Mouse (Mus musculus) left cerebral cortex, postnatal 10 days (tissue): ENCODE measurements at regions not wholly inside any gene's neighbourhood (a gene's known extent, or its start where the extent isn't known, plus 50 kb on each side); places are given as distances from the start of the nearest gene placed in this dataset.

Experiments used
- DNase-seq, 2 experiments: peaks; one replicate each; pipeline ENCODE4 v3.0.0; 2021 to 2022; ENCODE audit warnings: low spot score in 2 of 2, mixed read lengths in 1 of 2; ENCODE audit errors: extremely low spot score in 1 of 2
- intact Hi-C: fragments of 180-260 bp; cut with DNase I; formaldehyde crosslinking; loops from one replicate; pipeline ENCODE4 v1.15.1; 2025

- intact Hi-C loops, result no loop called here
- DNase-seq, result no peak
Measured at GRCm38 (mm10) chr6:103999186-103999585, 488.8 kb downstream of the Chl1 start.

- intact Hi-C loops, result no loop called here
- peak; percentile 79 to 86 for DNase-seq
Measured at GRCm38 (mm10) chr6:104028439-104029091, 464.0 kb upstream of the Cntn6 start.

GRCm38 (mm10) chr6:104038853-104039252 is 453.7 kb upstream of the Cntn6 start:
- DNase-seq, result no peak
- intact Hi-C loops, result loop anchor here (10.0 kb wide), 1 partner anchor 456 kb away; the partner anchor contains the start of gene Cntn6

- no peak for DNase-seq
- intact Hi-C loops, result no loop called here
Measured at GRCm38 (mm10) chr6:104040450-104040849, 452.1 kb upstream of the Cntn6 start.

- DNase-seq, result no peak
- intact Hi-C loops, result no loop called here
Measured at GRCm38 (mm10) chr6:104055996-104056395, 436.6 kb upstream of the Cntn6 start.

- intact Hi-C loops, result no loop called here
- DNase-seq, result no peak
Measured at GRCm38 (mm10) chr6:104061692-104062263, 430.8 kb upstream of the Cntn6 start.

- intact Hi-C loops, result no loop called here
- no peak for DNase-seq
Measured at GRCm38 (mm10) chr6:104080581-104080980, 412.0 kb upstream of the Cntn6 start.

- DNase-seq, result no peak
- intact Hi-C loops, result no loop called here
Measured at GRCm38 (mm10) chr6:104082242-104082641, 410.3 kb upstream of the Cntn6 start.

GRCm38 (mm10) chr6:104108386-104108785 is 384.2 kb upstream of the Cntn6 start:
- intact Hi-C loops, result no loop called here
- DNase-seq, result peak in 1 of 2 experiments; percentile 16
